Mouse (Mus musculus) v-Abl transformed pro-B cells (cell line): ENCODE measurements at regions not wholly inside any gene's neighbourhood (a gene's known extent, or its start where the extent isn't known, plus 50 kb on each side); places are given as distances from the start of the nearest gene placed in this dataset.

Experiments used
- in situ Hi-C, 2 experiments: fragments of 400-800 bp; cut with MboI; formaldehyde crosslinking; loops; one replicate each; pipeline ENCODE4 v1.15.1; 2025; ENCODE audit not compliant: unreplicated experiment in 2 of 2

DNA sequence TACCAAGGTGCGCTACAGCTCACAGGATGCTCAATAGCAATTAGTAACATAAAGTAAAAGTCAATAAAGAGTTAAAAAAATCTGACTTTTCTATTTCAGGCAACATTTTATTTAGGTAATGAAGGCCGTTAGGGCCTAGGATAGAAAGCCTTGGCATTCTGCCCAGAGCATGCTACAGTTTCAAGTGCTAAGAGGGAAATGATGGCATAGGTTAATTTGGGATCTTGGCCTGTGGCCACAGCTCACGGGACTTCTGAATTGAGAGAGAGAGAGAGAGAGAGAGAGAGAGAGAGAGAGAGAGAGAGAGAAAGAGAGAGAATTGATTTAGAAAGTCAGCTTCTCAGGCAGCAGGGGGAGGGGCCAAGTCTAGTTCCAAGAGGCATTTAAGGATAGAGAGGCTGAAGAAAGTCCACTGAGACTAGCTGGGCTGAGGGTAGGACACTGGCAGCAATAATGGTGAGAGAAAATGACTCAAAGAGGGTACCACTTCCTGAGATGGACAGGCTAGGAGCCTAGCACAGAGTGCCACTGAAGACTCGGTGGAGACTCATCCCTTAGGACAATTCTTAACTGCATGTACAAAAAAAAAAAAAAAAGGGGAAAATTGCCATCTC is 52.6 kb upstream of the Klf14 start:
- in situ Hi-C loops = loop anchor here in 1 of 2 experiments (25.0 kb wide), 1 partner anchor 1149 kb away; no protein-coding TSS in a partner anchor

DNA sequence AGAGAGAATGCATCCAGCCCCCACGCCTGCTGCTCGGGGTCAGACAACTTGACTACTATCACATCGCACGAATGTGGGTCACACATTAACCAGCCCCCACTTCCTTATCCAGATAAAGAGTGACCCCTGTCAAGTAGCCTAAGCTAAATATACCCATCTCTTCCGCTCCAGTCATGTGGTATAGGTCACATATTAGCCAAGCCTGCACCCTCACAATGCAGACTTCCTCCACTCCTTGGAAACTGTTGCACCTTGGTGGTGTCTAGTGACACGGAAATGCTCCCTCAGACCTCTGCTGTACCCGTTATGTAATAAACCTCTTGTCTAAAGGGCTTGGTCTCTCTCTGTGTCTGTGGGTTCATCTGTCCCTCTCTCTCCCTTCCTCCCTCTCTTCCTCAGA is 57.7 kb upstream of the Klf14 start:
- in situ Hi-C loops = loop anchor here in 1 of 2 experiments (25.0 kb wide), 1 partner anchor 1154 kb away; no protein-coding TSS in a partner anchor

- in situ Hi-C loops = loop anchor here in 1 of 2 experiments (25.0 kb wide), 1 partner anchor 1159 kb away; no protein-coding TSS in a partner anchor
Observed at GRCm38 (mm10) chr6:31021776-31022175, 62.9 kb upstream of the Klf14 start.

- in situ Hi-C loops = loop anchor here (5.0 to 10.0 kb wide), 2 partner anchors 625 to 627 kb away; partner anchors contain the start of gene Klhdc10 (in 2 of the 2)
Observed at GRCm38 (mm10) chr6:31029777-31030176, 70.9 kb upstream of the Klf14 start.

- in situ Hi-C loops = loop anchor here (5.0 to 10.0 kb wide), 2 partner anchors 626 to 629 kb away; partner anchors contain the start of gene Klhdc10 (in 2 of the 2)
Observed at GRCm38 (mm10) chr6:31031022-31031421, 72.1 kb upstream of the Klf14 start.

DNA sequence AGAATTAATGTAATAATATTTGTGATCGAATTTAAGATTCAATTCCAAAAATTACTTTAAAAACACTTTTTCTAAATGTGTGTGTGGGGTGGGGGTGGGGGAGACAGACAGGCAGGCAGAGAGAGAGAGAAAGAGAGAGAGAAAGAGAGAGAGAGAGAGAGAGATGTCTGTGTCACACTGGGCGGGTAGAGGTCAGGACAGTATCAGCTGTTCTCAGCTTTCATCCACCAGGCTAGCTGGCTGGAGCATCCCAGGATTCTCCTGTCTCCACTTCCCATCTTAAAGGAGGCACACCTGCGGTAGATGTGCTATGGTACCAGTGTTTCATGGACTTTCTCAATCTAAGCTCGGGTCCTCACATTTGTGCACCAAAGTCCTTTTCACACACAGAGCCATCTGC is 73.3 kb upstream of the Klf14 start:
- in situ Hi-C loops = loop anchor here (5.0 to 10.0 kb wide), 2 partner anchors 627 to 630 kb away; partner anchors contain the start of gene Klhdc10 (in 2 of the 2)

DNA sequence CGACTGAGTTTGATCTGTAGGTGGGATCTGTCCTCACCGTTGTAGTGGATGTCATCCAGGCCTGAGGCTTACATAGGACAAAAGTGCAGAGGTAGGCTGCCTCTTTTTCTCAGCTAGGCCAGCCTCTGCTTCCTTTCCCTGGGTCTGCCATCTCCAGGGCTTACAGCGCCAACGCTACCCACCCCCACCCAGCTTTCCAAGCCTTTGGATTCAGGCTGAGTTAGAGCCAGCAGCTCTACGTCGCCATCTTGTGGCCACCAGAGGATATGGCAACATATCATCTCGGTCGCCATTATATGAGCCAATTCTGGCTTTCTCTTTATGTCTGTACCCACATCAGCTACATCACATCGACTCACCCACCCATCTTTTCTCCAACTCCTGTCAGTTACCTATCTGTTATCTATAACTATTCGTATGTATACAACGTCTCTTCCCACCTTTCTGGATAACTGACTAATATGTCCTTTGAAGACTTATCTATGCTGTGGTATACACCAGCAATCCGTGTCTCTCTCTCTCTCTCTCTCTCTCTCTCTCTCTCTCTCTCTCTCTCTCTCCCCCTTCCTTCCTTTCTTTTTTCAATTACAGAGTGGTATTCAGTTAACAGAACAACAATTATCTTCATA is 74.2 kb upstream of the Klf14 start:
- in situ Hi-C loops = loop anchor here (5.0 to 10.0 kb wide), 2 partner anchors 628 to 631 kb away; partner anchors contain the start of gene Klhdc10 (in 2 of the 2)

DNA sequence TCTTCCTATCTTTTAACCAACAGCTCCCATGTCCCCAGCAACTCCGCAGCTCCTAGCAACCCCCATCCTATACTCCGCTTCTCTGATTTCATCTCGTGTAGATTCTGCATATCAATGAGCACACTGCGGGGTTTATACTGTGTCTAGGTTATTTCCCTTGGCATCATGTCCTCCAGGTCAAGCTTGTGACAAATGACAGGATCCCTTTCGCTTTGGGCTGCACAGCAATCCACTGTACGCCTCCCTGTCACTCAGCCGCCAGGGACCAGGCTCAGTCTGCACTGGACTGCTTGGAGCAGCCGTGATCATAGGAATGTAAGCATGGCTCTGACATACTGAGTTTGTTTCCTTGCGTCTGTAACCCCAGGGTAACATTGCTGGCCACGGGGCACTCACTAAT is 75.9 kb upstream of the Klf14 start:
- in situ Hi-C loops = loop anchor here (5.0 to 10.0 kb wide), 2 partner anchors 630 to 632 kb away; partner anchors contain the start of gene Klhdc10 (in 2 of the 2)

DNA sequence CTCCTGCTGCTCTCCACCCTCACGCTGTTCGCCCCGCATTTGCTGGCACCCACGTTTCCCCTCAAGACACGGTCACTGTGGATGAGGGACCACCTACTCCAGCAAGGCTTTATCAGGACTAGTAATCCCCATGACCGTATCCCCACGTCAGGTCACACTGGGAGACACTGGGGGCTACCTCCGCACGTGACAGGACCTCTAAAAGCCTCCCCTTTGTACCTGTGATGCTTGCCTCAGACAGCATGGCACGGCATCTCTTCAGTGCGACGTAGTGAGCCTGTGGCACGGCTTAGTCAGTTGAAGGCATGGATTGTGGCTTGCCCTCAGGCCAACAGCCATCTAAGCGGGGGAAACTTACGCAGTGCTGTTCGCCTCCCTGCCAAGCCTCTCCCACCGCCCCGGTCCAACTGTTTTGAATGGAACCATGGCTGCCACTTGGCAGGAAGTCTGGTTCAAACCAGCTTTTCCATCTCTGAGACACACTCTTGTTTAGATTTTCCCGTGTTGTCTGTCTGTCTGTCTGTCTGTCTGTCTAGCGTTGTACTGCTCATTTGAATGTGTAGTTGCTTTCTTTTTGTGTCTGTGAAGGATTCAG is 79.0 kb upstream of the Klf14 start:
- in situ Hi-C loops = loop anchor here in 1 of 2 experiments (10.0 kb wide), 1 partner anchor 633 kb away; the partner anchor contains the start of gene Klhdc10

DNA sequence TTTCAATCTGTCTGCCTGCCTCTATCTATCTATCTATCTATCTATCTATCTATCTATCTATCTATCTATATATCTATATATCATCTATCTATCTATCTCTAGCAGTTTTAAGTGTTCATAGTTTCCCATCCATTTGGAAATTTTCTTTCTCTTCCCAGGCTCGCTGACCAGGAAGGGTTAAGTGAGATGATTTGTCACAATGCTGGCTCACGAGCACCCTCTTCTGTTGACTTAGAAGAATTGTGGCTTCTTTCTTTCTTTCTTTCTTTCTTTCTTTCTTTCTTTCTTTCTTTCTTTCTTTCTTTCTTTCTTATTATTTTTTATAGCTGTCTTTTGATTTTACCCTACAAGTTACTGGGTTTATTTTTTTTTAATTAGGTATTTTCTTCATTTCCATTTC is 79.6 kb upstream of the Klf14 start:
- in situ Hi-C loops = loop anchor here in 1 of 2 experiments (10.0 kb wide), 1 partner anchor 634 kb away; the partner anchor contains the start of gene Klhdc10

DNA sequence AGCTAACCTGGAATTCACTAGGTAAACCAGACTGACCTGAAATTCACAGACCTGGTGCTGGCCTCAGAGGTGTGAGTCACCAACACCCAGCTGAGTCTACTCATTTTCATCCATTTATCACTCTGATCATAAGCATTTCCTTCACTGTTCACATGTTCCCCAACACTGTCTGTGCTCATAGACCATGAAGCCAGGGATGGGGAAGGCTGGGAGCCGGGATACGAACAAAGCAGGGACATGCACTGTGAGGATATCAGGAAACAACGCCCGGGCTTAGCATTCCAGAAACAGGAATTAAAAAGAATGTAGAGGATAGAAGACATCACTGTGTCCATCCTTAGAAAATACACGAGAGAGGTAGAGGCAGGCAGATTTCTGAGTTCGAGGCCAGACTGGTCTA is 80.6 kb upstream of the Klf14 start:
- in situ Hi-C loops = loop anchor here in 1 of 2 experiments (10.0 kb wide), 1 partner anchor 635 kb away; the partner anchor contains the start of gene Klhdc10

- in situ Hi-C loops = no loop called here
Observed at GRCm38 (mm10) chr6:31040783-31041182, 81.9 kb upstream of the Klf14 start.

- in situ Hi-C loops = no loop called here
Observed at GRCm38 (mm10) chr6:31043368-31043767, 84.5 kb upstream of the Klf14 start.

DNA sequence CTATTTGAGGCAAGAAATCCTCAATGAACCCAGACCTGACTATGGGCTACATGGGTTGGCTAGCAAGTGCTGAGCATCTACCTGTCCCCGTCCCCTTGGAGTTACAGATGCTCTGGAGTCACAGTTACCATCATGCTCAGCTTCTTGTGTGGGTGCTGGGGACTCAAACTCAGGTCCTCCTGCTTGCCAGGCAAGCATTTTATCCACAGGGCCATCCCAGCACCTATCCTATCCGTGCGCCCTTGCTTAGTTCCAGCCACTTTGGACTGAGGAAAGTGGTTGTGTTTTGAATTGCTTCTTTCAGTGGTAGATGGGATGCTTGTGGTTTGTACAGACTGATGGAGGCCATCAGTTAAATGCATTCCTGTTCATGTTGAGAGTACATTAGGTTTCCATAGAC is 85.0 kb upstream of the Klf14 start:
- in situ Hi-C loops = no loop called here

DNA sequence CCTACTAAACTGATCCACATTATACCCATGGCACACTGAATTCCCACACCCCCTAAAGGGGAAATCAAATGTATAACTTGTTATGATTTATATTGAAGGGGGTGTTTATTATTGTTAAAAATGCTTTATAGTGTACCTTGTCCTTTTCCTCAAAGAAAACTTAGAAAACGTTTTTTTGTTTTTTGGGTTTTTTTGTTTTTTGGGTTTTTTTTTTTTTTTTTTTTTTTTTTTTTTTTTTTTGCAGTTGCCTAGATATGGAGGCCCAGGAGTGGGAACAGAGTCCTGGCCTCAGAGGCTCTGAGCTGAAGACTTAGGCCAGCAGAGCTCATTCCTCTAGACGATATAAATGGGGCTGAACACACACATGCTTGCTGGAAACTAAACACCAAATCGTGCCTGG is 87.3 kb upstream of the Klf14 start:
- in situ Hi-C loops = no loop called here

DNA sequence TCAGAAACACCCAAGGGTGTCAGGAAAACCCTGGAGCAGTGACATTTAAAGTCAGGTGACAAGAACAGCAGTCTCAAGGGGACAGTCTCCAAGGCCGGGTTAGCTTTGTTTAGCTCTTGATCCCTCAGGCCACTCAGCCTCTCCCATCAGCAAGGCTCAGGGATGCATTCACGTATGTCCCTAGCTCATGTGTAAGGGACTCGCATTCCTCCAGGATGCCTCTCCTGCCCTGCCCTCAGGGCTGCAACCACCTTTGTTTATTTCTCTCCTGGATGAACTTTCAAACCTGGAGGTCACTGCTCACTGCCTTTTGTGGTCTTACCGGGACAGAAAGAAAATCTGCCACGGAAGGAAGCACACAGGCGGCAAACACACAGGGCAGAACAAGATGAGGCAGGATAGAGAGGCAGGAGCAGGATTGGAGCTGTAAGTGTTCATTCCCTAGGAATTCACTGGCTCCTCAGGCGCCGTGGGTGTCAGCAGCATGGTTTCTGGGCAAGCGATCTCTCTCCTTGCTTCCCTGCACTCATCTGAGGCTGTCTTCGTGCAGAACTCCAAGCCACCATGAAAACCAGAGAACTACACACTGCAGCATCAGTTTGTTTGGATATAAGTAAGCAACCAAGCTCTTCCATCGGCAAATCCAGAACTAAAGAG is 90.2 kb upstream of the Klf14 start:
- in situ Hi-C loops = no loop called here

DNA sequence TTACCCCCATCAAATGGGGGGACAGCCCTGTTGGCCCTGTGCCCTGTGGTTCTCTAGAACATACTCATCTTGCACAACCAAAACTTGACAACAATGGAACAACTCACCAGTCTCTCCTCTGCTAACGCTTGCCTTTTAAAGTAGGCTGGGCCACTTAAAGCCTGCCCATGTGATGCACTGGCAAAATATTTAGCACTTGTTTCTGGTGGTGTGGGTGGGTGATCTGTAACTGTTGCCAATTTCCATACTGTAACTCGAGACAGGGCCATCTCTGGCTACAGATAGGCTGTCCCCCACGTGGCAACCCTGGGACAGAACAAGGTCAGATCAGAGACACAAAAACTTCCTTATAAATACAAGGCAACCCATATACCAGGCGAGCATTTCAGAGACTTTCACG is 92.0 kb upstream of the Klf14 start:
- in situ Hi-C loops = loop anchor here in 1 of 2 experiments (25.0 kb wide), 1 partner anchor 586 kb away; no protein-coding TSS in a partner anchor

DNA sequence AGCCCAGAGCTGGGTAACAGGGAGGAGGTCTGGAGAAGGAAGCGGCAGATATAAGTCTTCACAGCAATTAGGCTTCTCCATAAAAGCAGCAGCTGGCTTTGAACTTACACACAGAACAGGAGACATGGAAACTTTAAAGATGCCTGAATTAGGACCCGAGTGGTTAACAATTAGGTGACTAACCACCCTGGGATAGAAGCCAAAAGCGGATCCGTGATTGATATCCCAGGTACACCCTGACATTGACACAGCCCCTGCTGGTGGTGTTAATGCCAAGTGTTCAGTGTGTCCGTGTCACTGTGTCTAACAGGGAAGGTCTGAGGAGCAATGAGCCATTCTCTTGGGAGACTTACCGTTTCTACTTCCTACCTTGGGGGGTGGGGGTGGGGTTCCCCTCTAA is 92.9 kb upstream of the Klf14 start:
- in situ Hi-C loops = loop anchor here in 1 of 2 experiments (25.0 kb wide), 1 partner anchor 586 kb away; no protein-coding TSS in a partner anchor

- in situ Hi-C loops = loop anchor here in 1 of 2 experiments (25.0 kb wide), 1 partner anchor 584 kb away; no protein-coding TSS in a partner anchor
Observed at GRCm38 (mm10) chr6:31053003-31053402, 94.1 kb upstream of the Klf14 start.
